Mouse (Mus musculus): ENCODE measurements at regions not wholly inside any gene's neighbourhood (a gene's known extent, or its start where the extent isn't known, plus 50 kb on each side); places are given as distances from the start of the nearest gene placed in this dataset.

DNA sequence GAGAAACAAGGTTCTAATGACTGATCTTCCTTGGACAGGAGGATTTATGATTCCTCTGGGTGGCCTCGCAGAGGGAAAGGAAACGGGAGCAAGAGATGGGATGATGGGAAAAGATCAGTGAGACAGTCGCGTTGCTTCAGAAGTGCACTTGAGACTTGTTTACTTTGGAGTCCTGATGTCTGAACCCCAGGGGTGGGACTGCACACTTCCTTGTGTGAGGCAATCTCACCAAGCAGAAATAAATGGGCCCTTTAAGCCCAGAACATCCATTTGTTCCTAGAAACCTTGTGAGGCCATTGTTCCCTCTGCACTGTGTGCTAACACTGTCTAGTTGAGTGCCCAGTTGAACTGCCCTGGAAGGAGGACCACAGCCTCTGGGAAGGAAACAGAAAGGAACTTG, 81.5 kb upstream of the Tmc1 start:
- H3K27me3 ChIP-seq, result no peaks in the 10 kb centered on the region
- no peak overlapping the region for H3K4me2 ChIP-seq (replicated peaks)
- no peak overlapping the region for H3K9ac ChIP-seq (replicated peaks)
- no peak overlapping the region for H3K27ac ChIP-seq (replicated peaks)
- H3K4me3 ChIP-seq, result no peak overlapping the region
- peaks cover 8% of the 10 kb centered on the region; the same call in 1 of the 2 replicates for H3K4me1 ChIP-seq
- 88% methylated on average over 4 of the region's 4 CpGs for WGBS
- no peak for ATAC-seq (ENCODE audit: low FRiP score, low read depth)
- H3K36me3 ChIP-seq, result no peaks in the 10 kb centered on the region
- H3K9me3 ChIP-seq, result no peaks in the 10 kb centered on the region

GRCm38 (mm10) chr19:21033991-21034390, 80.0 kb upstream of the Tmc1 start:
- no peak for ATAC-seq (ENCODE audit: low FRiP score, low read depth)
- H3K4me3 ChIP-seq, result no peak overlapping the region
- no peak overlapping the region for H3K27ac ChIP-seq (replicated peaks)
- no peaks in the 10 kb centered on the region for H3K27me3 ChIP-seq
- H3K4me2 ChIP-seq (replicated peaks), result no peak overlapping the region
- H3K9ac ChIP-seq (replicated peaks), result no peak overlapping the region
- WGBS, result 88% methylated on average over 3 of the region's 3 CpGs
- H3K36me3 ChIP-seq, result no peaks in the 10 kb centered on the region
- peaks cover 8% of the 10 kb centered on the region; the same call in 1 of the 2 replicates for H3K4me1 ChIP-seq
- no peaks in the 10 kb centered on the region for H3K9me3 ChIP-seq

DNA sequence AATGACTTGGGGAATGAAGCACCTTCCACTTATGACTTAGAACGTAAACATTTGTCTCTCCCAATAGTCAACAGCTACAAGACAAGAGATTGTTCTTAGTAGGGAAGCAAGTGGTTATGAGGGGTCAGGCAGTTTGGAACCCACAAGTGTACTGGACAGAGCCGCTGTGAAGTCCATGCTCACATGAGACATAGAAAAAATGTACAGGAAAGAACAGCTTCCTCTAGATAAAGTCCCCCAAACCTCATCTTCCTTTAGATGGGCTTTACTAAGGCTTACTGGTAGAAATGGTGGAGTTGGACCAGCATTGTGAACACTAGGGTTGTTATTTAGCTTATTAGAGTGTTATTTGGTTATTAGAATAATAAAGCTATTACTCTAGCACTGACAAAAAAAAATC, 78.6 kb upstream of the Tmc1 start:
- Histone ChIP-seq H3K36me3 (no peaks in the 10 kb centered on the region), H3K27ac (replicated peaks) (no peak overlapping the region), H3K9me3 (no peaks in the 10 kb centered on the region), H3K9ac (replicated peaks) (no peak overlapping the region), H3K4me2 (replicated peaks) (no peak overlapping the region), H3K27me3 (no peaks in the 10 kb centered on the region), H3K4me1 (peaks cover 8% of the 10 kb centered on the region; the same call in 1 of the 2 replicates), H3K4me3 (no peak overlapping the region)
- 84% methylated on average over 2 of the region's 2 CpGs for WGBS
- ATAC-seq (ENCODE audit: low FRiP score, low read depth), result no peak

DNA sequence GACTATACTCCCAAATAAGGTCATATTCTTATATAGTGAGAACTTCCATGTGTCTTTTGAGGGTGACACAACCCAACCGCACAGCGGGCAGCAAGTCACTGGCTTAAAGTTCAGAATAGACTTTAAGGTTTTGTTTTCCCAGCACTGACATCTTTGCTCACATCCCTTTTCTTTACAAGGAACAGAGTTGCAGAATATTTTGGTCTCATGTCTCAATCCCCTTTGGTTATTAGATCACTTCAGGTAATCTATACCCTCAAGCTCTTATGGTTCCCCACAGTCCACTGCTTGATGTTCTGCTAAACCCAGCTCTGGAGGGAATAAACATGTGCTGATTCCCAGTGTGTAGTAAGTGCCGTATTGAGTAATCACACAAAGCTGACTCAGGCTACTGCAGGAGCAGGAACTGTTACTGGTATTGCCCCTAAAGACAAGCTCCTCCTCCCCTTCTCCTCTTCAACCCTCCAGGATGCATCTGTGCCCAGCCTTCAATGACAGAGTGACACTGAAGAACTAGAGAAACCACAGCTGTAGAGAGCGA, 77.8 kb upstream of the Tmc1 start:
- Histone ChIP-seq H3K4me1 (peaks cover 5% of the 10 kb centered on the region; the same call in 1 of the 2 replicates), H3K9ac (replicated peaks) (no peak overlapping the region), H3K4me2 (replicated peaks) (no peak overlapping the region), H3K27ac (replicated peaks) (no peak overlapping the region), H3K27me3 (no peaks in the 10 kb centered on the region), H3K9me3 (no peaks in the 10 kb centered on the region), H3K4me3 (no peak overlapping the region), H3K36me3 (no peaks in the 10 kb centered on the region)
- ATAC-seq (ENCODE audit: low FRiP score, low read depth), result no peak
- WGBS, result 88% methylated on average over 4 of the region's 4 CpGs

DNA sequence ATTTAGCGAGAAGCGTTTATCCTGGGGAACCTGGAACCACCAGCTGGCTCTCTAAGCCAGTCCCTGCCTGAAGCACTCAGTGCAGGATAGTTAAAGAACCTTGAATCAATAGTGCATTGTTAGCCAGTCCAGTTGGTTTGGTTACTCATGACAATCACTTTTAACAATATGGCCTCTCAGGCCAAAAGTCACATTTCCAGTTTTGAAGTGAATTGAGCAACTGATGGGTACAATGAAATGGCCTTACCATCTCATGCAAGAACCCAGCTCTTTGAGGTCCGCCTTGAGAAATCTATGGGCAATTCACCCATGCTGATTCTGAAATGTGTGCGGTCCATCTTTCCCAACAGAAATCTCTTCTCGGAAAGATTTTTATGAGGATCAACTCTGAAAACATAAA, 77.0 kb upstream of the Tmc1 start:
- Histone ChIP-seq H3K9ac (replicated peaks) (no peak overlapping the region), H3K4me2 (replicated peaks) (no peak overlapping the region), H3K4me1 (no peaks in the 10 kb centered on the region), H3K4me3 (no peak overlapping the region), H3K27me3 (no peaks in the 10 kb centered on the region), H3K27ac (replicated peaks) (no peak overlapping the region), H3K36me3 (no peaks in the 10 kb centered on the region), H3K9me3 (no peaks in the 10 kb centered on the region)
- WGBS, result 77% methylated on average over 5 of the region's 5 CpGs
- no peak for ATAC-seq (ENCODE audit: low FRiP score, low read depth)

- no peak for ATAC-seq (ENCODE audit: low FRiP score, low read depth)
- no peaks in the 10 kb centered on the region for H3K36me3 ChIP-seq
- no peak overlapping the region for H3K27ac ChIP-seq (replicated peaks)
- no peak overlapping the region for H3K4me3 ChIP-seq
- WGBS, result 85% methylated on average over 3 of the region's 3 CpGs
- H3K4me1 ChIP-seq, result no peaks in the 10 kb centered on the region
- H3K27me3 ChIP-seq, result no peaks in the 10 kb centered on the region
- no peak overlapping the region for H3K4me2 ChIP-seq (replicated peaks)
- no peaks in the 10 kb centered on the region for H3K9me3 ChIP-seq
- no peak overlapping the region for H3K9ac ChIP-seq (replicated peaks)
Measured at GRCm38 (mm10) chr19:21028981-21029380, 75.0 kb upstream of the Tmc1 start.

GRCm38 (mm10) chr19:21012391-21012790, 58.4 kb upstream of the Tmc1 start:
- Histone ChIP-seq H3K4me1 (no peaks in the 10 kb centered on the region), H3K36me3 (no peaks in the 10 kb centered on the region), H3K27me3 (no peaks in the 10 kb centered on the region), H3K9ac (replicated peaks) (no peak overlapping the region), H3K4me2 (replicated peaks) (no peak overlapping the region), H3K4me3 (no peak overlapping the region), H3K9me3 (no peaks in the 10 kb centered on the region), H3K27ac (replicated peaks) (no peak overlapping the region)
- no peak for ATAC-seq (ENCODE audit: low FRiP score, low read depth)
- 86% methylated on average over 8 of the region's 10 CpGs for WGBS

DNA sequence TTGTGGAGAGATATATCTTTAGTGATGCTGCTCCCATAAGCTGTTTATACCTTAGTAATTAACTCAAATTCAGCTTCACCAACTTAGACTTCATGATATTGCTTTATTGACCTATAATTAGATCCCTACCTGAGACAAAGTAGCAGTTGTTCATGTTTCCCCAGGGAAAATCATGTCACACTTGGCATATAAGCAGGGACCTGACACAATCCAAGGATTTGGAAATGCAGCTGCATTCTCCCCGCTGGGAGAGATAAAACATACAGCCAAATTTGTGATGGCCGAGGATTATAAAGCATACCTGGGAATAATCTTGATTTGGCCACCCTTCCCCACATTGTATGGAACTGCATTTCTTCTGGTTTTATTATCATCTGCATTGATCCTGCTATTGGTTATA, 55.6 kb upstream of the Tmc1 start:
- no peaks in the 10 kb centered on the region for H3K4me1 ChIP-seq
- H3K9ac ChIP-seq (replicated peaks), result no peak overlapping the region
- WGBS, result 90% methylated on average over 2 of the region's 2 CpGs
- H3K9me3 ChIP-seq, result no peaks in the 10 kb centered on the region
- no peaks in the 10 kb centered on the region for H3K27me3 ChIP-seq
- no peak overlapping the region for H3K27ac ChIP-seq (replicated peaks)
- ATAC-seq (ENCODE audit: low FRiP score, low read depth), result no peak
- no peaks in the 10 kb centered on the region for H3K36me3 ChIP-seq
- no peak overlapping the region for H3K4me2 ChIP-seq (replicated peaks)
- no peak overlapping the region for H3K4me3 ChIP-seq

GRCm38 (mm10) chr19:21004411-21004810, 50.4 kb upstream of the Tmc1 start:
- H3K9ac ChIP-seq (replicated peaks), result no peak overlapping the region
- WGBS, result 75% methylated on average over 2 of the region's 2 CpGs
- no peaks in the 10 kb centered on the region for H3K27me3 ChIP-seq
- H3K4me2 ChIP-seq (replicated peaks), result no peak overlapping the region
- no peak overlapping the region for H3K4me3 ChIP-seq
- no peaks in the 10 kb centered on the region for H3K4me1 ChIP-seq
- no peak for ATAC-seq (ENCODE audit: low FRiP score, low read depth)
- no peaks in the 10 kb centered on the region for H3K9me3 ChIP-seq
- H3K27ac ChIP-seq (replicated peaks), result no peak overlapping the region
- no peaks in the 10 kb centered on the region for H3K36me3 ChIP-seq
